Mouse (Mus musculus) heart, embryonic 14.5 days (tissue): ENCODE measurements around the gene Plekhh1. TPM values are rescaled to one million over a fixed set of nuclear protein-coding genes. Genes with fewer than 3 reads are reported as not detected.
"Not testable (repeated sequence)": the region's sequence is repeated elsewhere in the genome, so short reads cannot be mapped to it uniquely, and the experiment has no call there.

Experiments
- ATAC-seq: fragments of 200-750 bp; cut with Nextera tagmentation; 2 replicates; pipeline ENCODE4 v1.8.0; 2017; ENCODE audit warnings: low read depth, moderate TSS enrichment; ENCODE audit not compliant: insufficient number of reproducible peaks, insufficient read depth, low FRiP score
- H3K27ac ChIP-seq, 2 experiments: fragments of 200-500 bp in 1 of 2; fragments of 300-500 bp in 1 of 2; sonication (generic) in 1 of 2; replicated peaks in 1 of 2; 2 replicates each; pipeline ENCODE4 v1.5.1; 2012 to 2014; ENCODE audit warnings: low read depth in 2 of 2, low read length in 2 of 2, control low read depth in 1 of 2, mild to moderate bottlenecking in 1 of 2, mixed read lengths in 1 of 2; ENCODE audit not compliant: control insufficient read depth in 1 of 2, insufficient read depth in 1 of 2
- H3K27me3 ChIP-seq: fragments of 300-500 bp; sonication (generic); 2 replicates; pipeline ENCODE4 v1.6.1; 2014; ENCODE audit warnings: mild to moderate bottlenecking, low read length, control low read depth; ENCODE audit not compliant: control insufficient read depth, insufficient read depth
- H3K36me3 ChIP-seq: fragments of 300-500 bp; sonication (generic); 2 replicates; pipeline ENCODE4 v1.6.1; 2014; ENCODE audit warnings: mild to moderate bottlenecking, control low read depth, low read length, mixed read lengths; ENCODE audit not compliant: control insufficient read depth, insufficient read depth
- H3K4me1 ChIP-seq, 2 experiments: fragments of 200-500 bp in 1 of 2; fragments of 300-500 bp in 1 of 2; sonication (generic) in 1 of 2; 2 replicates each; pipeline ENCODE4 v1.6.1; 2012 to 2014; ENCODE audit warnings: low read length in 2 of 2, control low read depth in 1 of 2, mixed read lengths in 1 of 2; ENCODE audit not compliant: control insufficient read depth in 2 of 2, insufficient read depth in 2 of 2
- H3K4me2 ChIP-seq: fragments of 300-500 bp; sonication (generic); 2 replicates; pipeline ENCODE4 v1.6.1; 2014; ENCODE audit warnings: mild to moderate bottlenecking, low read length
- H3K4me3 ChIP-seq, 2 experiments: fragments of 200-500 bp in 1 of 2; fragments of 300-500 bp in 1 of 2; sonication (generic) in 1 of 2; 2 replicates each; pipeline ENCODE4 v1.5.1; 2012 to 2014; ENCODE audit warnings: low read length in 2 of 2, mild to moderate bottlenecking in 2 of 2, control low read depth in 1 of 2, low read depth in 1 of 2, moderate library complexity in 1 of 2; ENCODE audit not compliant: control insufficient read depth in 1 of 2, insufficient read depth in 1 of 2
- H3K9ac ChIP-seq: fragments of 300-500 bp; sonication (generic); 2 replicates; pipeline ENCODE4 v1.6.1; 2014; ENCODE audit warnings: mild to moderate bottlenecking, low read length
- H3K9me3 ChIP-seq: fragments of 300-500 bp; sonication (generic); 2 replicates; pipeline ENCODE4 v1.6.1; 2016; ENCODE audit warnings: low read length, control low read depth; ENCODE audit not compliant: control insufficient read depth
- WGBS: fragments of 180-500 bp; shearing (Covaris S2); extraction: QIAGEN DNeasy Blood & Tissue Kit; methylation state at CpG from one replicate; pipeline ENCODE4 v1.1.7; 2014; 5-methylcytosine and 5-hydroxymethylcytosine counted together
- polyA plus RNA-seq: library from polyadenylated mRNA; unstranded; fragments of >200 nt; fragmentation: Nextera tagmentation; extraction: Ambion mirVana; gene quantifications from 2 replicates; pipeline ENCODE4 v1.2.1, GENCODE M21; 2014

Gene Plekhh1
- polyA plus RNA-seq, 1 experiment from 2014 or later = 2.6 TPM

DNA sequence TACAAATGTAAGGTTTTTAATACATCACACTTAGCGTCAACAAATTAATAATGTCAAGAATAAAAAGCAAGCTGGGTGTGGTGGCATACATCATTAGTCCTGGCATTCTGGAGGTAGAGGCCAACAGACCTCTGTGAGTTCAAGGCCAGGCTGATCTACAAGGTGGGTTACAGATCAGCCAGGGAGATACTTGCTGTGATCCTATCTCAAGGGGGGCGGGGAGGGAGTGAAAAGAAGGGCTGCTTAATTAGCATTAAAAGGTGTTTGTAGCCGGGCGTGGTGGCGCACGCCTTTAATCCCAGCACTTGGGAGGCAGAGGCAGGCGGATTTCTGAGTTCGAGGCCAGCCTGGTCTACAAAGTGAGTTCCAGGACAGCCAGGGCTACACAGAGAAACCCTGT lies 1.4 kb upstream of the Plekhh1 start:
- not testable (repeated sequence) for H3K36me3 ChIP-seq, ATAC-seq

DNA sequence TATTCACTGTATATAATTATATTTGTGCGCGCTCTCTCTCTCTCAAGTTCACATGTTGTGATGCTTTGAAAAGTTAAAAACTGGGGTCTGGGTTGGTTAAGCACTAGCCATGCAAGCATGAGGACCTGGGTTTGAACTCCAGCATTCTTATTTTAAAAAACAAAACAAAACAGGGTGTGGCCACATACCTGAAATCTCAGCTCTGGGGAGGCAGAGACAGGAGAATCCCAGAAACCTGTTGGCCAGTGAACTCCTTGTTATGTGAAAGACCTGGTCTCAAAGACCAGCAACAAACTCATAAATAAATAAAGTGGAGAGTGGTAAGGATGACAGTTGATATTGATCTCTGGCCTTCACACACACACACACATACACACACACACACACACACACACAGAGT lies 5.4 kb downstream of the Plekhh1 start:
- 0 out of 2 replicates have a peak, but pooled peaks cover 12% of the 10 kb centered on the region for H3K27me3 ChIP-seq
- no peak for ATAC-seq
- no peak overlapping the region for H3K4me3 ChIP-seq
- no peak overlapping the region for H3K9ac ChIP-seq
- no peaks in the 10 kb centered on the region for H3K9me3 ChIP-seq
- WGBS = 100% methylated on average over 2 of the region's 2 CpGs
- H3K4me1 ChIP-seq = peaks cover 0 to 6% of the 10 kb centered on the region in 2 experiments; a peak in 1 of 4 replicates
- H3K27ac ChIP-seq = no peak overlapping the region
- no peaks in the 10 kb centered on the region for H3K36me3 ChIP-seq
- no peak overlapping the region for H3K4me2 ChIP-seq

More for the DNA sequence above, 1.4 kb upstream of the Plekhh1 start:
- H3K9ac ChIP-seq, H3K4me3 ChIP-seq, H3K4me1 ChIP-seq, H3K27ac ChIP-seq, H3K9me3 ChIP-seq, H3K4me2 ChIP-seq: not testable (repeated sequence)
- 0 out of 2 replicates have a peak, but pooled peaks cover 12% of the 10 kb centered on the region for H3K27me3 ChIP-seq
- WGBS = 91% methylated on average over 6 of the region's 8 CpGs

DNA sequence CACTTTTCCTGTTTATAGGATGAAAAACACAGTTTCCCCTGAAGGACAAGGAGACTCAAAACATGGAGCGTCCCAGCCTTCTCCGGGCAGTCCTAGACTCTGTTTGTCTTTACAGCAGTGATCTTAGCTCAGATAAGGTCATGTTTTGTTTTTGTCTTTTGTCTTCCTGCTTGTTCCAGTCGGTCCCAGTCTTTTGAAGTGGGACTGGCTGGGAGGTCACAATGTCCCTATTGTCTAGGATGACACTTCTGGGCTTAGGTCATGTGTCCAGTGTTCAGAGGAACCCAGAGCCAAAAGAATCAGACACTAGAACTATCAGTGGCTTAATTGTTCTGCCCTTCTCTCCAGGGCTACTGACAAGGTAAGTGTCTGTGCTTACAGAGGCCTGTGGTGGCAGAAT lies 6.4 kb downstream of the Plekhh1 start:
- Histone ChIP-seq H3K4me1 (peaks cover 0 to 3% of the 10 kb centered on the region in 2 experiments; a peak in 2 of 4 replicates), H3K4me3 (no peak overlapping the region), H3K9ac (no peak overlapping the region), H3K36me3 (no peaks in the 10 kb centered on the region), H3K9me3 (no peaks in the 10 kb centered on the region), H3K27ac (no peak overlapping the region), H3K27me3 (0 out of 2 replicates have a peak, but pooled peaks cover 9% of the 10 kb centered on the region), H3K4me2 (no peak overlapping the region)
- no peak for ATAC-seq
- 46% methylated on average over 3 of the region's 3 CpGs for WGBS

DNA sequence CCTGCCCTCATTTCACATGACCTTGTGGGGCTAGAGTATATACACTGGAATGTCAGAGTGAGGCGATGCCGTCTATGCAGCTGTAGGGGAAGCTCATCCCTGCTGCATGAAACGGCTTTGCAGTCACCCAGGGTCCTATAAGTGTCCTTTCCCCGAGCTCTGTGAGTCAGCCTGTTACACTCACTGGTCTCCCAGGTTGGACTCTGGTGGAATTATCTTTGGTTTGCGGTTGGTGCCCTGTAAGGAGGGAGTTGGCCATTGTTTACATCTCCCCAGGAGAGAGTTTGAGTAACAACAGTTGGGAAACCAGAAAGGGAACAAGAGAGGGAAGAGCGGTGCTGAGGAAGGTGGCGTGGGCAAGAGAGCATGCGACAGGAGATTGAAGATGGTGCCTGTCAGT lies 10.7 kb downstream of the Plekhh1 start:
- 70% methylated on average over 8 of the region's 8 CpGs for WGBS
- Histone ChIP-seq H3K27me3 (peaks cover 21% of the 10 kb centered on the region; the same call in 1 of the 2 replicates), H3K4me2 (no peak overlapping the region), H3K9me3 (no peaks in the 10 kb centered on the region), H3K4me3 (no peak overlapping the region), H3K27ac (no peak overlapping the region), H3K4me1 (peaks cover 5 to 9% of the 10 kb centered on the region in 2 experiments; a peak in 2 of 4 replicates), H3K9ac (no peak overlapping the region), H3K36me3 (peaks cover 7% of the 10 kb centered on the region)
- ATAC-seq = no peak

DNA sequence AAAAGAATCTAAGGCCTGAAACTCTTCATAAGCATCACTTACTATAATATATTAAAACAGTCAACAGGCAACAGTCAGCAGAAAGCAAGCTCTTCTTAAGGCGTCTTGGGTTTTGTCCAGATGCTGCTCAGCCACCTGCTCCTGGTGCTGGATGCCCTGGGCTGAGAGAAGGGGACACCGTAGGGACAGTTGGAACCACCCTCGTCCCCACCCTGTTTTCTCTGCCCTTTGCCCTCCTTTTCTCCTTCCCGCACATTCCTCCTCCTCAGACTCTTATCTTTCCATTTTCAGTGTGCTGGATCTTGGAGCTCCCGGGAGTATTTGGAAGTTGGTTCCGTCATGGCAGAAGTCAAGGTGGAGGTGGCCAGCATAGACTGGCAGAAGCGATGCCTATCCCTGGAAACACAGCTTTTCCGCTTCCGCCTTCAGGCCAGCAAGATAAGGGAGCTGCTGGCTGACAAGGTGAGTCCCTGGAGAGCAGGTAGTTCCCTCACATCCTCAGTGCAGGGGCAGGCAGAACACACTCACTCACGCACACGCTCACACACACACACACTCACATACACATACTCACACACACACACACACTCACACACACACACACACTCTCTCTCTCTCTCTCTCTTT lies 11.4 kb downstream of the Plekhh1 start:
- Histone ChIP-seq H3K4me3 (no peak overlapping the region), H3K27ac (no peak overlapping the region), H3K9ac (no peak overlapping the region), H3K36me3 (peaks cover 7% of the 10 kb centered on the region), H3K4me1 (peaks cover 8 to 13% of the 10 kb centered on the region in 2 experiments), H3K4me2 (no peak overlapping the region), H3K9me3 (no peaks in the 10 kb centered on the region), H3K27me3 (peaks cover 19% of the 10 kb centered on the region; the same call in 1 of the 2 replicates)
- ATAC-seq = no peak
- 77% methylated on average over 11 of the region's 11 CpGs for WGBS

DNA sequence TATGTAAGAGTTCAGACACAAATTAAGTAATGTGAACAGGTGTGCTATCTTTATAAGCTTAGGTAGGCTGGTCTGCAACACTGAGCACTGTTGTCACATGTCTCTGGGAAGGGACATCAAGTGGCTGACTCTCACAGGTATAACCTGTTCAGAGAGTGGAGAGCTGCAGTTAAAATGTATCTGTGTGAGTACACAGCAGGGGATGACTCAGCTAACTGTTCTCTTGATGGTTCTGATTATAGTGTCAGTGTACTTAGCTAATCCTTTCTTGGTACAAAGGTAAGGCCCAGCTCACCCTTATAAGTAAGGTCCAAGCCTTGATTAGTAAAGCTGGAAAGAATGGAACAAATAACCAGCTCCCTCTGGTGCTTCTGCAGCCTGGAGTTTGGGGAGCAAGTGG lies 12.5 kb downstream of the Plekhh1 start:
- peaks cover 8 to 13% of the 10 kb centered on the region in 2 experiments for H3K4me1 ChIP-seq
- no peak overlapping the region for H3K27ac ChIP-seq
- ATAC-seq = no peak
- no peak overlapping the region for H3K4me2 ChIP-seq
- H3K4me3 ChIP-seq = no peak overlapping the region
- no peaks in the 10 kb centered on the region for H3K9me3 ChIP-seq
- H3K36me3 ChIP-seq = peaks cover 7% of the 10 kb centered on the region
- H3K9ac ChIP-seq = no peak overlapping the region
- peaks cover 19% of the 10 kb centered on the region; the same call in 1 of the 2 replicates for H3K27me3 ChIP-seq

DNA sequence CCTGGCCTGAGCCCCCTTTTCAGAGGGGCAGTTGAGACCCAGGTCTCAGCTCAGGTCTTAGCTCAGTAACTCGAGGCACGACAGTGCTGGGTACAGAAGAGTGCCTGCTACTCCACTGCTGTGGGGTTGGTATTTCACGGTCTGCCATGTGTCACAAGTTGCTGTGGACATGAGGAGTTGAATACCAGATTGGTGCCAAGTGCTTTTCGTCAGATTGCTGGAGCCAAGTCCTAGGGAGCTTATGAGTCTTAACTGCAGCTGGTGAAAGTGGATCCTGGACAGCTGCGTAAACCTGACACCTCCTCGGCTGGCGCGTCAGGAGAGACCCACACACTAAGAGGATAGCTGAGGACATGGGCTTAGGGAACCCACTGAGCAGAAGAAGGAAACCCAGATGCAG lies 15.7 kb downstream of the Plekhh1 start:
- WGBS = 27% methylated on average over 8 of the region's 8 CpGs
- peak; percentile 83 for ATAC-seq

GRCm38 (mm10) chr12:79046171-79046570 lies 17.2 kb downstream of the Plekhh1 start:
- Histone ChIP-seq H3K4me1 (peaks cover 26 to 39% of the 10 kb centered on the region in 2 experiments), H3K27me3 (peaks cover 22% of the 10 kb centered on the region), H3K36me3 (peaks cover 6% of the 10 kb centered on the region; the same call in 1 of the 2 replicates), H3K9me3 (no peaks in the 10 kb centered on the region), H3K4me3 (no peak overlapping the region), H3K4me2 (no peak overlapping the region), H3K9ac (no peak overlapping the region), H3K27ac (no peak overlapping the region)
- no peak for ATAC-seq
- 65% methylated on average over 6 of the region's 6 CpGs for WGBS

More for the DNA sequence above, 15.7 kb downstream of the Plekhh1 start:
- no peak overlapping the region for H3K4me3 ChIP-seq
- H3K9me3 ChIP-seq = no peaks in the 10 kb centered on the region
- peaks cover 7% of the 10 kb centered on the region for H3K36me3 ChIP-seq
- 0 out of 4 replicates have a peak overlapping the region, but pooled peaks of 1 of the 2 experiments have one; percentile 24 for H3K27ac ChIP-seq
- peaks cover 22% of the 10 kb centered on the region for H3K27me3 ChIP-seq
- H3K9ac ChIP-seq = no peak overlapping the region
- H3K4me2 ChIP-seq = no peak overlapping the region
- H3K4me1 ChIP-seq = peaks cover 18 to 27% of the 10 kb centered on the region in 2 experiments
